Mouse (Mus musculus) thymus, adult 2 months (tissue): Measurements from ENCODE around the gene Bahd1.

Experiments used
- CTCF ChIP-seq: fragments of 200-500 bp; IDR thresholded peaks from 2 replicates; pipeline ENCODE4 v1.5.1; 2012; ENCODE audit warnings: mild to moderate bottlenecking, control low read depth, low read length, moderate library complexity, borderline replicate concordance; ENCODE audit not compliant: control insufficient read depth, poor library complexity, insufficient read depth; ENCODE audit errors: extremely low read depth
- POLR2A ChIP-seq: fragments of 200-500 bp; IDR thresholded peaks from 2 replicates; pipeline ENCODE4 v1.6.1; 2012; ENCODE audit warnings: mild to moderate bottlenecking, low read length, control low read depth, moderate library complexity; ENCODE audit not compliant: control insufficient read depth, poor library complexity, insufficient read depth; ENCODE audit errors: extremely low read depth

GRCm38 (mm10) chr2:118960413-118960812 lies 60.2 kb downstream of the Bahd1 start:
- TF ChIP-seq CTCF (no peak), POLR2A (no peak)
